Mouse (Mus musculus) hindbrain, postnatal 0 days (tissue): ENCODE data around the gene Nr5a2. TPM values are rescaled to one million over a fixed set of nuclear protein-coding genes. Genes with fewer than 3 reads are reported as not detected.
A peak's percentile ranks its signal among the peaks of the same experiment; 100 is the strongest.

Source experiments
- ATAC-seq: fragments of 200-750 bp; cut with Nextera tagmentation; 2 replicates; pipeline ENCODE4 v1.8.0; 2017; ENCODE audit warnings: mild to moderate bottlenecking, moderate TSS enrichment, moderate library complexity
- DNase-seq: peaks from one replicate; pipeline ENCODE4 v3.0.0-alpha.2; 2015; ENCODE audit warnings: low spot score
- H3K27ac ChIP-seq: fragments of 300-500 bp; sonication (generic); 2 replicates; pipeline ENCODE4 v1.5.1; 2014; ENCODE audit warnings: mild to moderate bottlenecking
- H3K27me3 ChIP-seq: fragments of 300-500 bp; sonication (generic); 2 replicates; pipeline ENCODE4 v1.6.1; 2014; ENCODE audit warnings: low read length, mixed read lengths; ENCODE audit not compliant: insufficient read depth
- H3K36me3 ChIP-seq: fragments of 300-500 bp; sonication (generic); 2 replicates; pipeline ENCODE4 v1.6.1; 2014; ENCODE audit warnings: low read length, mixed read lengths; ENCODE audit not compliant: insufficient read depth
- H3K4me1 ChIP-seq: fragments of 300-500 bp; sonication (generic); 2 replicates; pipeline ENCODE4 v1.6.1; 2014; ENCODE audit warnings: antibody characterized with exemption, low read length, mixed read lengths; ENCODE audit not compliant: insufficient read depth
- H3K4me2 ChIP-seq: fragments of 300-500 bp; sonication (generic); 2 replicates; pipeline ENCODE4 v1.6.1; 2014; ENCODE audit warnings: low read depth, mild to moderate bottlenecking, low read length, moderate library complexity, mixed read lengths
- H3K4me3 ChIP-seq: fragments of 300-500 bp; sonication (generic); 2 replicates; pipeline ENCODE4 v1.5.1; 2014; ENCODE audit warnings: low read length
- H3K9ac ChIP-seq: fragments of 300-500 bp; sonication (generic); replicated peaks from 2 replicates; pipeline ENCODE4 v1.6.1; 2014; ENCODE audit warnings: mild to moderate bottlenecking, low read length, moderate library complexity, mixed read lengths
- H3K9me3 ChIP-seq: fragments of 300-500 bp; sonication (generic); 2 replicates; pipeline ENCODE4 v1.6.1; 2016; ENCODE audit warnings: low read length, mixed read lengths
- CTCF ChIP-seq: IDR thresholded peaks from 2 replicates; pipeline ENCODE4 v1.5.1; 2016; ENCODE audit warnings: antibody characterized with exemption, control low read depth, low read depth
- WGBS: fragments of 180-500 bp; shearing (Covaris S2); extraction: QIAGEN DNeasy Blood & Tissue Kit; methylation state at CpG from one replicate; pipeline ENCODE4 v1.1.7; 2014; 5-methylcytosine and 5-hydroxymethylcytosine counted together
- polyA plus RNA-seq: library from polyadenylated mRNA; unstranded; fragments of >200 nt; fragmentation: Nextera tagmentation; extraction: Ambion mirVana; gene quantifications from 2 replicates; pipeline ENCODE4 v1.2.1, GENCODE M21; 2015
- total RNA-seq: library from RNA; depleted of rRNA; stranded (reverse); fragments of >200 nt; gene quantifications from 2 replicates; pipeline ENCODE4 v1.2.3, GENCODE M21; 2014

Gene Nr5a2
- total and polyA plus RNA-seq, 2 experiments from 2014 or later: 0.31 to 0.84 TPM

GRCm38 (mm10) chr1:136883458-136884174 lies 76.6 kb downstream of the Nr5a2 start:
- Histone ChIP-seq H3K27me3 (no peaks in the 10 kb centered on the region), H3K4me2 (no peak overlapping the region), H3K36me3 (no peaks in the 10 kb centered on the region), H3K4me1 (no peaks in the 10 kb centered on the region), H3K4me3 (no peak overlapping the region), H3K9me3 (no peaks in the 10 kb centered on the region), H3K27ac (no peak overlapping the region), H3K9ac (no peak overlapping the region)
- no peak for TF ChIP-seq CTCF
- 70% methylated on average over 13 of the region's 13 CpGs for WGBS
- ATAC-seq (no peak), DNase-seq (no peak)

DNA sequence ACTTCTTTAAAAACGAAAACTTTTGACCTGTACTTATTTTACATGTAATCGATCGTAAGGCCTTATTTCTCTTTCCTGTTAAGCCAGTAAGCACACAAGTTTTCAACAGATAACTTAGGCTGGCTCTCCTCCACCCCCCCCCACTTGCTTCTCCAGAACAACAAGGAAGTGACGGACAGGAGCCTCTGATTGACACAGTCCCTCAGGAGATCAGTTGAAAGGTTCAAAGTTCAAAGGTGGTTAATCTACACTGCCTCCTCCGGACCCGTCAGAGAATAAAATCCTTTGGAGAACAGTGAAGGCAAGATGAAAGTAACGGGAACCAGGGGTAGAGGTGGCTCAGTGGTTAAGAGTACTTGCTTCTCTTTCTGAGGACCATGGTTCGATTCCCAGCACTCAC lies 80.0 kb downstream of the Nr5a2 start:
- WGBS: 88% methylated on average over 8 of the region's 8 CpGs
- H3K36me3 ChIP-seq: no peaks in the 10 kb centered on the region
- no peak overlapping the region for H3K4me2 ChIP-seq
- no peak for TF ChIP-seq CTCF
- H3K4me3 ChIP-seq: no peak overlapping the region
- no peaks in the 10 kb centered on the region for H3K4me1 ChIP-seq
- ATAC-seq: no peak
- H3K27ac ChIP-seq: no peak overlapping the region
- no peak overlapping the region for H3K9ac ChIP-seq
- H3K27me3 ChIP-seq: no peaks in the 10 kb centered on the region
- DNase-seq: no peak
- H3K9me3 ChIP-seq: no peaks in the 10 kb centered on the region

- WGBS: 89% methylated on average over 3 of the region's 3 CpGs
- ATAC-seq (no peak), DNase-seq (no peak)
- H3K4me1 ChIP-seq: no peaks in the 10 kb centered on the region
- H3K4me3 ChIP-seq: no peak overlapping the region
- no peak overlapping the region for H3K27ac ChIP-seq
- H3K36me3 ChIP-seq: no peaks in the 10 kb centered on the region
- no peak overlapping the region for H3K4me2 ChIP-seq
- no peaks in the 10 kb centered on the region for H3K27me3 ChIP-seq
- H3K9ac ChIP-seq: no peak overlapping the region
- TF ChIP-seq CTCF: no peak
- H3K9me3 ChIP-seq: no peaks in the 10 kb centered on the region
Observed at GRCm38 (mm10) chr1:136875006-136875405, 85.2 kb downstream of the Nr5a2 start.

DNA sequence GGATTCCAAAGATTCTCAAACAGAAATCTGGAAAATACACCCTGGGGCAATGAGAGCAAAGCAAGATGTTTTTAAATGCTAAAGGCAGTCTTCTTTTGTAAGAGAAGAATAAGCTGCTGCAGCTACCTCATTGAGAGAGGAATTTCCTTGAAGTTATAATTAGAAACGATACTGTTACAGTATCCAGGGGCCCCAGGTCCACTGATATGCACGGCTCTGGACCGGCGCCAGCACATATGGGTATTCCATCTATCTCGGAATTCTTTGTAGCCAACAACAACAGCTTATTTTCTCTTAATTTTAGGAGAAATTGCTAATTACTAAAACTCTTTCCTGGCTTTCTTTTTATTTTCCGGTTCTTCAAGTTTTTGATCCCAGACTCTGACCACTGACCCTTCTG lies 91.3 kb downstream of the Nr5a2 start:
- H3K27ac ChIP-seq: no peak overlapping the region
- TF ChIP-seq CTCF: no peak
- no peak overlapping the region for H3K4me3 ChIP-seq
- H3K4me2 ChIP-seq: no peak overlapping the region
- no peaks in the 10 kb centered on the region for H3K4me1 ChIP-seq
- WGBS: 67% methylated on average over 6 of the region's 6 CpGs
- no peaks in the 10 kb centered on the region for H3K36me3 ChIP-seq
- H3K9ac ChIP-seq: no peak overlapping the region
- H3K27me3 ChIP-seq: no peaks in the 10 kb centered on the region
- no peak for ATAC-seq
- DNase-seq: no peak
- no peaks in the 10 kb centered on the region for H3K9me3 ChIP-seq

- Histone ChIP-seq H3K4me2 (no peak overlapping the region), H3K4me3 (no peak overlapping the region), H3K36me3 (no peaks in the 10 kb centered on the region), H3K4me1 (no peaks in the 10 kb centered on the region), H3K27me3 (no peaks in the 10 kb centered on the region), H3K27ac (no peak overlapping the region), H3K9me3 (no peaks in the 10 kb centered on the region), H3K9ac (no peak overlapping the region)
- TF ChIP-seq CTCF: no peak
- ATAC-seq: no peak
- DNase-seq: no peak
- 83% methylated on average over 5 of the region's 5 CpGs for WGBS
Observed at GRCm38 (mm10) chr1:136868285-136868684, 92.0 kb downstream of the Nr5a2 start.

DNA sequence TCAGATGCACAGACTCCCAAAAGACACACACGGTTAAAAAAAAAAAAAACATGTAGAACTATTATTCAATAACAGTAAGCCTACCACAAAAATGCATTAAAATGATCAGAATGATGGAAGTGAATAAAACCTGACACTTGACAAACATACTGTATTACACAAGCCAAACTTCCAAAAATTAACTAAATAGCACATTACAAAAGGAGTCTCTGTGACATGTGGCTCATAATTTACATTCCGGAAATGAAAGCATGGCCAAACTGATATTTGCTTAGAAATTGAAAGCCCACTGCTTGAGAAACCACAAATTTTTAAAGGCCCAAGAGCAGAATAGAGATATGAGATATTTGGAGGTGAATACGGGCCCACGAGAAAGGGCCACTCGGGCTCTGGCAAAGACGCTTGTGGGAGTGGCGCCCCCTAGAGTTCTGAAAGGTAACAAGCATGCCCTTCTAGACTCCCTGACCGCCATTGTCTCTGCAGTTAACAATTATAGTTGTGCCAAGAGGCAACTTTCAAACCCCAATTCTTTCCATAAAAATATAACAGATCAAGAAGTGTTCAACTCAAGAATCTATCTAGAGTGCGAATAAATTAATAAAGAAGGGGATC lies 93.7 kb downstream of the Nr5a2 start:
- peak; percentile 32 for TF ChIP-seq CTCF
- Histone ChIP-seq H3K9ac (no peak overlapping the region), H3K4me2 (no peak overlapping the region), H3K27me3 (no peaks in the 10 kb centered on the region), H3K9me3 (no peaks in the 10 kb centered on the region), H3K36me3 (no peaks in the 10 kb centered on the region), H3K4me1 (no peaks in the 10 kb centered on the region), H3K27ac (no peak overlapping the region), H3K4me3 (no peak overlapping the region)
- DNase-seq (no peak), ATAC-seq (no peak)
- WGBS: 69% methylated on average over 9 of the region's 9 CpGs

- WGBS: 86% methylated on average over 6 of the region's 6 CpGs
- Histone ChIP-seq H3K4me2 (no peak overlapping the region), H3K9ac (no peak overlapping the region), H3K27ac (no peak overlapping the region), H3K36me3 (no peaks in the 10 kb centered on the region), H3K4me3 (no peak overlapping the region), H3K4me1 (no peaks in the 10 kb centered on the region), H3K27me3 (no peaks in the 10 kb centered on the region), H3K9me3 (no peaks in the 10 kb centered on the region)
- no peak for ATAC-seq
- no peak for DNase-seq
- no peak for TF ChIP-seq CTCF
Observed at GRCm38 (mm10) chr1:136863209-136863608, 97.0 kb downstream of the Nr5a2 start.
